Mouse (Mus musculus) forebrain, embryonic 14.5 days (tissue): Measurements from ENCODE around the gene Tmem132c. TPM values are rescaled to one million over a fixed set of nuclear protein-coding genes. Genes with fewer than 3 reads are reported as not detected.
A peak's percentile ranks its signal among the peaks of the same experiment; 100 is the strongest.

Source experiments
- ATAC-seq: fragments of 200-750 bp; cut with Nextera tagmentation; 2 replicates; pipeline ENCODE4 v1.8.0; 2017; ENCODE audit warnings: mild to moderate bottlenecking, moderate library complexity
- DNase-seq: peaks from one replicate; pipeline ENCODE4 v3.0.0-alpha.2; 2015; ENCODE audit warnings: low spot score
- H3K27ac ChIP-seq: fragments of 300-500 bp; sonication (generic); 2 replicates; pipeline ENCODE4 v1.5.1; 2014; ENCODE audit warnings: low read depth, mild to moderate bottlenecking, control low read depth, low read length, moderate library complexity
- H3K27me3 ChIP-seq: fragments of 300-500 bp; sonication (generic); replicated peaks from 2 replicates; pipeline ENCODE4 v1.6.1; 2014; ENCODE audit warnings: low read length, control low read depth, mixed read lengths; ENCODE audit not compliant: control insufficient read depth, insufficient read depth
- H3K36me3 ChIP-seq: fragments of 300-500 bp; sonication (generic); 2 replicates; pipeline ENCODE4 v1.6.1; 2014; ENCODE audit warnings: low read length, control low read depth; ENCODE audit not compliant: control insufficient read depth, insufficient read depth
- H3K4me1 ChIP-seq: fragments of 300-500 bp; sonication (generic); 2 replicates; pipeline ENCODE4 v1.6.1; 2014; ENCODE audit warnings: antibody characterized with exemption, low read length, control low read depth; ENCODE audit not compliant: control insufficient read depth, insufficient read depth
- H3K4me2 ChIP-seq: fragments of 300-500 bp; sonication (generic); 2 replicates; pipeline ENCODE4 v1.6.1; 2014; ENCODE audit warnings: mild to moderate bottlenecking, control low read depth, low read length
- H3K4me3 ChIP-seq: fragments of 300-500 bp; sonication (generic); 2 replicates; pipeline ENCODE4 v1.5.1; 2014; ENCODE audit warnings: low read depth, low read length, control low read depth
- H3K9ac ChIP-seq: fragments of 300-500 bp; sonication (generic); 2 replicates; pipeline ENCODE4 v1.6.1; 2014; ENCODE audit warnings: mild to moderate bottlenecking, low read length, control low read depth, moderate library complexity
- H3K9me3 ChIP-seq: fragments of 300-500 bp; sonication (generic); replicated peaks from 2 replicates; pipeline ENCODE4 v1.6.1; 2016; ENCODE audit warnings: low read length, control low read depth, mixed read lengths; ENCODE audit not compliant: control insufficient read depth
- WGBS: fragments of 180-500 bp; shearing (Covaris S2); extraction: QIAGEN DNeasy Blood & Tissue Kit; methylation state at CpG from one replicate; pipeline ENCODE4 v1.1.7; 2014; 5-methylcytosine and 5-hydroxymethylcytosine counted together
- polyA plus RNA-seq: library from polyadenylated mRNA; unstranded; fragments of >200 nt; fragmentation: Nextera tagmentation; extraction: Ambion mirVana; gene quantifications from 2 replicates; pipeline ENCODE4 v1.2.1, GENCODE M21; 2014

Tmem132c gene
- polyA plus RNA-seq, 1 experiment from 2014 or later: 6.5 TPM

DNA sequence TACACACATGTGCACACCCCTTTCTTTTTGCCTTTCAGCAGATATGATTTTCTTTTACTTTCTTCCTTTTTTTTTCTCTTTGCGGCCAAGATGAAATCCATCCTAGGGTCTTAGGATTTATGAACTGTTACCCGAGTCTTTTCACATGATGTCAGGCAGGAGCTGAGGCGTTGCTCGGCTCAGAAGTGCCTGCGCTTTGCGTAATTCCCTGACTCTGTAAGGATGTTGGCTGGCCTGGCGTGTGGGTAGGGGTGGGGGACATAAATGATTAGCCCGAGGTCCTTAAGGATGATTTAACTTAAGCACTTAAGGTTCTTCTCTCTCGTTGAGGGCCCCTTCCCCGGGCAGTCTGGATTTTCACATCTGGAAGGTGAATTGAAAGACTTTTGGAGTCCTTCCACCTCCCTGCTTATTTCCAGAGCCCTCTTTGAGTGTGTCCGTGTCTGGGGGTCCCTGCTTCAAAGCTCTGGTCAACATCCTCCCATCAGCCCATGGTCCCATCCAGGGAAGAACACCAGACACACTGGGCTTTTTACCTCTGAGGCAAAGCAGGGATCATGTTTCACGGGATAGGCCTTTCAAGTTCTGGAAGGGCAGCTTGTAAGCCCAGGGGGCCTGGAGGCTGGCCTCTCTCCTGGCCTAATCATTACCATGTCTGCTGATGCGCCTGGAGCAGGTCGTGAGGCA, 68.9 kb downstream of the Tmem132c start:
- no peaks in the 10 kb centered on the region for H3K36me3 ChIP-seq
- no peaks in the 10 kb centered on the region for H3K27me3 ChIP-seq
- 48% methylated on average over 14 of the region's 14 CpGs for WGBS
- ATAC-seq (no peak), DNase-seq (no peak)
- no peaks in the 10 kb centered on the region for H3K4me1 ChIP-seq
- H3K9ac ChIP-seq: no peak overlapping the region
- H3K4me3 ChIP-seq: no peak overlapping the region
- no peaks in the 10 kb centered on the region for H3K9me3 ChIP-seq
- no peak overlapping the region for H3K4me2 ChIP-seq
- H3K27ac ChIP-seq: no peak overlapping the region

- ATAC-seq: no peak
- H3K27me3 ChIP-seq: no peaks in the 10 kb centered on the region
- no peaks in the 10 kb centered on the region for H3K36me3 ChIP-seq
- H3K4me3 ChIP-seq: no peak overlapping the region
- WGBS: 72% methylated on average over 2 of the region's 2 CpGs
- H3K4me1 ChIP-seq: no peaks in the 10 kb centered on the region
- no peak overlapping the region for H3K4me2 ChIP-seq
- no peaks in the 10 kb centered on the region for H3K9me3 ChIP-seq
- H3K27ac ChIP-seq: no peak overlapping the region
- H3K9ac ChIP-seq: no peak overlapping the region
- no peak for DNase-seq
Observed at GRCm38 (mm10) chr5:127311005-127311331, 69.4 kb downstream of the Tmem132c start.

GRCm38 (mm10) chr5:127313634-127314033, 72.0 kb downstream of the Tmem132c start:
- Histone ChIP-seq H3K4me1 (no peaks in the 10 kb centered on the region; the same call in 1 of the 2 replicates), H3K27ac (no peak overlapping the region), H3K27me3 (no peaks in the 10 kb centered on the region), H3K9ac (no peak overlapping the region), H3K4me3 (no peak overlapping the region), H3K36me3 (no peaks in the 10 kb centered on the region), H3K9me3 (no peaks in the 10 kb centered on the region), H3K4me2 (no peak overlapping the region)
- DNase-seq (no peak), ATAC-seq (no peak)
- 79% methylated on average over 2 of the region's 2 CpGs for WGBS

DNA sequence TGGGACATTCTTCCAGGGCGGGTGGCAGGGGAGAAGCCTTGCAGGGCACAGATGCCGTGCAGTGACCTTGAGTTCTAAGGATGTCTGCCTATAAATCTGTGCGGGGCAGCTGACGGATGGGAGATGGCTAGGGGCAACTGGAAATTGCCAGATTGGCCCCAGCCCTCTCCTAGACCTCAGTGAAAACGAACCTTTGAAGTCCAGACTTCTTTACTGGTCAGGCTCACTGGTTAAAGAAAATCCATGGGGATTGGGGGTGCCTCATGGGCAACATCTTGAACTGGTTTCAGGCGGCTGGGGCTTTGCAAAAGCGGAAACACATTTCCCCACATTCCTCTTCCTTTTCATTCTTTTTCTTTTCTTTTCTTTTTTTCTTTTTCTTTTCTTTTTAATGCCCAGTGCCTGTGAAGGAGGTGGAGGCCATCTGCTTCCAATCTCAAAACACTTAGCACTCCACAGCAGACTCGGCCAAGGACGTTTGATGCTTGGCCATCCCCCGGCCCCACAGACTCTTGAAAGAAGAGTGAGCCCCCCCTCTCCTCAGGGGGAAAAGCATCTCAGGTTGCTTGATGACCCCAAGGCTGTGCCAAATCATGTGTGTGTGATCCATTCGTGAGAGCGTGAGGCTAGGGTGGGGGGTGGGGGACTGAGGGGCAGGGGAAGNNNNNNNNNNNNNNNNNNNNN, 77.6 kb downstream of the Tmem132c start:
- Histone ChIP-seq H3K9ac (no peak overlapping the region), H3K36me3 (no peaks in the 10 kb centered on the region), H3K4me3 (no peak overlapping the region), H3K4me2 (no peak overlapping the region), H3K27me3 (no peaks in the 10 kb centered on the region), H3K4me1 (peaks cover 18% of the 10 kb centered on the region), H3K27ac (no peak overlapping the region), H3K9me3 (no peaks in the 10 kb centered on the region)
- WGBS: 34% methylated on average over 12 of the region's 12 CpGs
- no peak for ATAC-seq
- peak; percentile 39 for DNase-seq

GRCm38 (mm10) chr5:127324645-127325044, 83.0 kb downstream of the Tmem132c start:
- DNase-seq (peak; percentile 32), ATAC-seq (no peak)
- Histone ChIP-seq H3K27ac (peak overlapping the region; percentile 33; the same call in 1 of the 2 replicates), H3K9me3 (no peaks in the 10 kb centered on the region), H3K36me3 (no peaks in the 10 kb centered on the region), H3K4me2 (no peak overlapping the region), H3K4me3 (no peak overlapping the region), H3K9ac (no peak overlapping the region), H3K27me3 (no peaks in the 10 kb centered on the region), H3K4me1 (peaks cover 13% of the 10 kb centered on the region; the same call in 1 of the 2 replicates)
- 39% methylated on average over 2 of the region's 2 CpGs for WGBS

GRCm38 (mm10) chr5:127336048-127336907, 94.7 kb downstream of the Tmem132c start:
- no peaks in the 10 kb centered on the region for H3K36me3 ChIP-seq
- no peaks in the 10 kb centered on the region for H3K27me3 ChIP-seq
- H3K9ac ChIP-seq: no peak overlapping the region
- WGBS: 6% methylated on average over 15 of the region's 15 CpGs
- peak overlapping the region; percentile 75 for H3K27ac ChIP-seq
- H3K4me3 ChIP-seq: no peak overlapping the region
- DNase-seq: peak; percentile 88
- no peaks in the 10 kb centered on the region for H3K9me3 ChIP-seq
- H3K4me1 ChIP-seq: peaks cover 26% of the 10 kb centered on the region
- peak overlapping the region; percentile 40 for H3K4me2 ChIP-seq
- peak; percentile 83 for ATAC-seq

- no peak overlapping the region for H3K4me3 ChIP-seq
- peak overlapping the region; percentile 40; the same call in 1 of the 2 replicates for H3K4me2 ChIP-seq
- no peaks in the 10 kb centered on the region for H3K9me3 ChIP-seq
- peaks cover 26% of the 10 kb centered on the region for H3K4me1 ChIP-seq
- no peak overlapping the region for H3K9ac ChIP-seq
- ATAC-seq: no peak
- peak overlapping the region; percentile 15; the same call in 1 of the 2 replicates for H3K27ac ChIP-seq
- peak; percentile 39 for DNase-seq
- WGBS: 14% methylated on average over 5 of the region's 5 CpGs
- no peaks in the 10 kb centered on the region for H3K27me3 ChIP-seq
- H3K36me3 ChIP-seq: no peaks in the 10 kb centered on the region
Observed at GRCm38 (mm10) chr5:127336908-127337265, 95.3 kb downstream of the Tmem132c start.

DNA sequence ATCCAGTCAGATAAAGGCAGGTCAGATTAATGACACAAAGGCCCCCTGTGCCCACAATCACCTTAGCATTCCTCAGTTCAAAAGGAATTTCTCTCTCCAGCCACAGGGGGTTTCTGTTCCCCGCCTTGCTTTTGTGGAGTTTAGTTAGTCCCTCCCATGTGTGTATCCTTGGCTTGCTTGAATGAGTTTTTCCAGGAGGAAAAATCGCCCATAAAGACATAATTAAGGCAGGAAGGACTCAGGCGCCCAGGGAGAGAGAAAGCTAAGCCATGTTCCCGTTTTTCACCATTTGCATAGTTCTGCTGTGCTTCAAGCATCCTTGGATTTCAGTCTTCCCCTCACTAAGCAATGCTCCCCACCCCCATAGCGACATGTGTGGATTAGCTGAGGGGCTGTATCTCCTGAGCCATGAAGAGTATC, 97.4 kb downstream of the Tmem132c start:
- ATAC-seq (peak; percentile 19), DNase-seq (peak; percentile 67)
- no peak overlapping the region for H3K9ac ChIP-seq
- no peaks in the 10 kb centered on the region for H3K36me3 ChIP-seq
- no peak overlapping the region for H3K4me3 ChIP-seq
- H3K4me2 ChIP-seq: no peak overlapping the region
- 2% methylated on average over 5 of the region's 5 CpGs for WGBS
- no peak overlapping the region; the same call in 1 of the 2 replicates for H3K27ac ChIP-seq
- no peaks in the 10 kb centered on the region for H3K27me3 ChIP-seq
- no peaks in the 10 kb centered on the region for H3K9me3 ChIP-seq
- peaks cover 26% of the 10 kb centered on the region for H3K4me1 ChIP-seq
